Mouse (Mus musculus) limb, embryonic 13.5 days (tissue): ENCODE data around the gene Fam89b. TPM values are rescaled to one million over a fixed set of nuclear protein-coding genes. Genes with fewer than 3 reads are reported as not detected.

ENCODE experiments used
- ATAC-seq: fragments of 200-750 bp; cut with Nextera tagmentation; 2 replicates; pipeline ENCODE4 v1.8.0; 2017; ENCODE audit warnings: low read depth, moderate number of reproducible peaks, moderate TSS enrichment; ENCODE audit not compliant: low FRiP score
- H3K27ac ChIP-seq: fragments of 300-500 bp; sonication (generic); 2 replicates; pipeline ENCODE4 v1.5.1; 2015; ENCODE audit warnings: inconsistent platforms, mild to moderate bottlenecking, moderate library complexity
- H3K27me3 ChIP-seq: fragments of 300-500 bp; sonication (generic); 2 replicates; pipeline ENCODE4 v1.6.1; 2015; ENCODE audit warnings: mild to moderate bottlenecking, inconsistent platforms
- H3K36me3 ChIP-seq: fragments of 300-500 bp; sonication (generic); 2 replicates; pipeline ENCODE4 v1.6.1; 2015; ENCODE audit warnings: inconsistent platforms, mild to moderate bottlenecking, moderate library complexity
- H3K4me1 ChIP-seq: fragments of 300-500 bp; sonication (generic); 2 replicates; pipeline ENCODE4 v1.6.1; 2015; ENCODE audit warnings: inconsistent platforms
- H3K4me2 ChIP-seq: fragments of 300-500 bp; sonication (generic); replicated peaks from 2 replicates; pipeline ENCODE4 v1.6.1; 2015; ENCODE audit warnings: inconsistent platforms, mild to moderate bottlenecking, moderate library complexity
- H3K4me3 ChIP-seq: fragments of 300-500 bp; sonication (generic); 2 replicates; pipeline ENCODE4 v1.5.1; 2015; ENCODE audit warnings: moderate library complexity, mild to moderate bottlenecking, inconsistent platforms
- H3K9ac ChIP-seq: fragments of 300-500 bp; sonication (generic); 2 replicates; pipeline ENCODE4 v1.6.1; 2015; ENCODE audit warnings: mild to moderate bottlenecking, inconsistent platforms
- H3K9me3 ChIP-seq: fragments of 300-500 bp; sonication (generic); 2 replicates; pipeline ENCODE4 v1.6.1; 2016; ENCODE audit warnings: inconsistent platforms
- WGBS: fragments of 180-500 bp; shearing (Covaris S2); methylation state at CpG from one replicate; pipeline ENCODE4 v1.1.7; 2015; 5-methylcytosine and 5-hydroxymethylcytosine counted together
- polyA plus RNA-seq: library from polyadenylated mRNA; unstranded; fragments of >200 nt; fragmentation: Nextera tagmentation; extraction: Ambion mirVana; gene quantifications from 2 replicates; pipeline ENCODE4 v1.2.1, GENCODE M21; 2015

Gene Fam89b
- polyA plus RNA-seq, 1 experiment from 2014 or later: 128 TPM

GRCm38 (mm10) chr19:5731264-5731978 lies 2.0 kb upstream of the Fam89b start:
- Histone ChIP-seq H3K9me3 (no peaks in the 10 kb centered on the region), H3K9ac (peak overlapping the region; percentile 82), H3K27ac (peak overlapping the region; percentile 35; the same call in 1 of the 2 replicates), H3K4me3 (peak overlapping the region; percentile 97), H3K27me3 (no peaks in the 10 kb centered on the region), H3K4me2 (peak overlapping the region; percentile 99), H3K4me1 (peaks cover 43% of the 10 kb centered on the region), H3K36me3 (peaks cover 3% of the 10 kb centered on the region; the same call in 1 of the 2 replicates)
- under 1% methylated on average over 47 of the region's 47 CpGs for WGBS
- ATAC-seq: peak; percentile 89

- H3K4me1 ChIP-seq: peaks cover 52% of the 10 kb centered on the region
- H3K9me3 ChIP-seq: no peaks in the 10 kb centered on the region
- no peaks in the 10 kb centered on the region for H3K27me3 ChIP-seq
- H3K4me3 ChIP-seq: peak overlapping the region; percentile 97
- 73% methylated on average over 29 of the region's 29 CpGs for WGBS
- ATAC-seq: no peak
- H3K36me3 ChIP-seq: peaks cover 3% of the 10 kb centered on the region; the same call in 1 of the 2 replicates
- H3K27ac ChIP-seq: no peak overlapping the region
- H3K4me2 ChIP-seq: peak overlapping the region; percentile 99
- peak overlapping the region; percentile 82 for H3K9ac ChIP-seq
These were observed 1.1 kb upstream of the Fam89b start for GRCm38 (mm10) chr19:5730314-5731186.

GRCm38 (mm10) chr19:5728631-5729443 lies 616 bp downstream of the Fam89b start:
- ATAC-seq: 0 out of 2 replicates have a peak, but pooled peaks have one; percentile 22

DNA sequence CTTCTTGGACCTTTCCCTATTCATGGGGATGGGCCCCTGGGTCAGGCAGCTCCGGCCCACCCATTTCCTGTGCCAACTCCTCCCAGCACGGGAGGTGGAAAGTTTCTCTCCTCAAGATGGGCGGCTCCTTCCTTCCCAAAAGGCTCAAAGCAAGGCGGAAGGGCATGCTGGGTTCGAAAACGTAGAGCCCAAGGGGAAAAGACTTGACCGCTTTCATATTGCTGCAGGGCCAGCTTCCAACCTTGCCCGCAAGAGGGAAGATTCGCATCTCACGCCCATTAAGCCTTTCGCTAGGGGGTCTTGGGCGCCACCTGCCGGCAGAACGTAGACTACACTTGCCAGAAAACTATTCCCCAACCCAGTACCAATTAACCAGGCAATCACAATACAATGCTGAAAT lies 1.8 kb downstream of the Fam89b start:
- Histone ChIP-seq H3K36me3 (peaks cover 25% of the 10 kb centered on the region), H3K27me3 (no peaks in the 10 kb centered on the region), H3K4me1 (peaks cover 63% of the 10 kb centered on the region), H3K4me3 (peak overlapping the region; percentile 97), H3K4me2 (peak overlapping the region; percentile 99), H3K27ac (peak overlapping the region; percentile 70; the same call in 1 of the 2 replicates), H3K9me3 (no peaks in the 10 kb centered on the region), H3K9ac (peak overlapping the region; percentile 99)
- ATAC-seq: no peak
- WGBS: 2% methylated on average over 14 of the region's 14 CpGs

More at GRCm38 (mm10) chr19:5728631-5729443, 616 bp downstream of the Fam89b start:
- H3K27ac ChIP-seq: peak overlapping the region; percentile 94
- 10% methylated on average over 37 of the region's 37 CpGs for WGBS
- peaks cover 63% of the 10 kb centered on the region for H3K4me1 ChIP-seq
- peak overlapping the region; percentile 99 for H3K4me2 ChIP-seq
- H3K9ac ChIP-seq: peak overlapping the region; percentile 99
- peak overlapping the region; percentile 97 for H3K4me3 ChIP-seq
- H3K27me3 ChIP-seq: no peaks in the 10 kb centered on the region
- peaks cover 15% of the 10 kb centered on the region for H3K36me3 ChIP-seq
- no peaks in the 10 kb centered on the region for H3K9me3 ChIP-seq

GRCm38 (mm10) chr19:5726961-5727578 lies 2.4 kb downstream of the Fam89b start:
- peaks cover 31% of the 10 kb centered on the region for H3K36me3 ChIP-seq

DNA sequence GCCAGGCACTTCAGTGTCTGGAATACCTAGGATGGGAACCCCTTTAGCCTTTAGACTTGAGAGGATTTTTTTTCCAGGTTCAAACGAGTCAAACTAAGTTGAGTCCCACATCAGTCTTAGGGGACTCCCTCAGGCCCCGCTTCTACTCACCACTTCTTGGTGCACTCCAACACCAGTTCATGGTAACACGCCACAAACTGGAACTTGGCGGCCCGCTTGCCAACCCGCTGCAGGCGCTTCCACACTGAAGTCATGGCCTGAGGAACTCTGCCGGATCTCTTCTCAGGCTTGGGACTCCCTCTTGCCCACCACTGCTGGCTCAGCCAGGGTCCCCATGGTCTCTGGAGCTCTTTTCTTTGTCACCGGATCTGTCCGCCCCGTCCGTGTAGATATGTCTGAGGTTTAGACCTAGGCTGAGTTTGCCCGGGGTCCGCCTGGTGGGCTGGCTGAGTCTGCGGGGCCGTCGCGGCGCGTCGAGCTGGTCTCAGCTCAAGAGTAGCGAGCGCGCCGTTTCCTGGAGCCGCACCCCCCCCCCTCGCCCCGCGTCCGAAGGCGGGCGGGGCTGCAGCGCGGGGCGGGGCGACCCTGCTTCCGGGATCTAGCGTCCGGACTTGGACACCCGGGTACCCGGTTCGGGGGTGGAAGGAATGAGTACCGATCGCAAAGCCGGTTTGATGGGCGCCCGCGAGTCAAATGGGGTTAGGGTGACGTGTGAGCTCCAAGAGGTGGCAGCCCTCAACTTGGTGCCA lies 3.5 kb downstream of the Fam89b start, which contains the start of gene Ehbp1l1:
TSS of gene Ehbp1l1 (minus strand) at position 551 of the 749 bp plus-strand sequence.
- no peaks in the 10 kb centered on the region for H3K9me3 ChIP-seq
- no peak for ATAC-seq
- 12% methylated on average over 49 of the region's 49 CpGs for WGBS
- H3K4me1 ChIP-seq: peaks cover 57% of the 10 kb centered on the region
- H3K27me3 ChIP-seq: no peaks in the 10 kb centered on the region
- peak within 1 kb of the TSS; percentile 97 for H3K4me3 ChIP-seq
- H3K9ac ChIP-seq: peak within 1 kb of the TSS; percentile 76
- H3K4me2 ChIP-seq: peak within 1 kb of the TSS; percentile 99
- peak within 1 kb of the TSS; percentile 70 for H3K27ac ChIP-seq
- H3K36me3 ChIP-seq: peaks cover 42% of the 10 kb centered on the region

More at GRCm38 (mm10) chr19:5726961-5727578, 2.4 kb downstream of the Fam89b start:
- Histone ChIP-seq H3K9me3 (no peaks in the 10 kb centered on the region), H3K9ac (peak overlapping the region; percentile 69), H3K4me3 (peak overlapping the region; percentile 97), H3K27ac (peak overlapping the region; percentile 70), H3K27me3 (no peaks in the 10 kb centered on the region), H3K4me2 (peak overlapping the region; percentile 99), H3K4me1 (peaks cover 63% of the 10 kb centered on the region)
- ATAC-seq: no peak
- WGBS: 72% methylated on average over 15 of the region's 15 CpGs

GRCm38 (mm10) chr19:5725029-5725707 lies 4.3 kb downstream of the Fam89b start:
- ATAC-seq: peak; percentile 51
- Histone ChIP-seq H3K9me3 (no peaks in the 10 kb centered on the region), H3K4me3 (peak overlapping the region; percentile 97), H3K36me3 (peaks cover 50% of the 10 kb centered on the region), H3K27ac (peak overlapping the region; percentile 66; the same call in 1 of the 2 replicates), H3K27me3 (no peaks in the 10 kb centered on the region), H3K4me2 (peak overlapping the region; percentile 99), H3K9ac (peak overlapping the region; percentile 76), H3K4me1 (peaks cover 49% of the 10 kb centered on the region)
- WGBS: 65% methylated on average over 12 of the region's 12 CpGs

- WGBS: 73% methylated on average over 7 of the region's 7 CpGs
- H3K27me3 ChIP-seq: no peaks in the 10 kb centered on the region
- H3K36me3 ChIP-seq: peaks cover 53% of the 10 kb centered on the region
- peaks cover 43% of the 10 kb centered on the region for H3K4me1 ChIP-seq
- H3K9ac ChIP-seq: peak overlapping the region; percentile 76
- H3K4me2 ChIP-seq: peak overlapping the region; percentile 99
- H3K9me3 ChIP-seq: no peaks in the 10 kb centered on the region
- 0 out of 2 replicates have a peak, but pooled peaks have one; percentile 2 for ATAC-seq
- no peak overlapping the region; the same call in 1 of the 2 replicates for H3K27ac ChIP-seq
- peak overlapping the region; percentile 97 for H3K4me3 ChIP-seq
These were observed 4.9 kb downstream of the Fam89b start for GRCm38 (mm10) chr19:5724549-5724941.

- Histone ChIP-seq H3K4me3 (peak overlapping the region; percentile 97), H3K27ac (no peak overlapping the region; the same call in 1 of the 2 replicates), H3K36me3 (peaks cover 58% of the 10 kb centered on the region), H3K9me3 (no peaks in the 10 kb centered on the region), H3K27me3 (no peaks in the 10 kb centered on the region), H3K4me2 (peak overlapping the region; percentile 99), H3K4me1 (peaks cover 43% of the 10 kb centered on the region), H3K9ac (peak overlapping the region; percentile 36)
- no peak for ATAC-seq
- 51% methylated on average over 4 of the region's 4 CpGs for WGBS
These were observed 5.4 kb downstream of the Fam89b start for GRCm38 (mm10) chr19:5723934-5724548.
